Mouse (Mus musculus) mouse embryonic stem cell (cell line): Measurements from ENCODE around the gene Exoc7.
"Not testable (repeated sequence)": the region's sequence is repeated elsewhere in the genome, so short reads cannot be mapped to it uniquely, and the experiment has no call there.

Experiments used
- in situ Hi-C, 2 experiments: fragments of 300-500 bp; cut with MboI; formaldehyde crosslinking; loops; 1 replicate in 1 of 2; 3 replicates in 1 of 2; pipeline ENCODE4 v1.14.3; 2019 to 2020; ENCODE audit warnings: low sequenced_read_pairs in 2 of 2, low pct_unique_long_range_greater_than_20kb in 1 of 2, mixed read lengths in 1 of 2; ENCODE audit not compliant: unreplicated experiment in 1 of 2

Gene Exoc7

DNA sequence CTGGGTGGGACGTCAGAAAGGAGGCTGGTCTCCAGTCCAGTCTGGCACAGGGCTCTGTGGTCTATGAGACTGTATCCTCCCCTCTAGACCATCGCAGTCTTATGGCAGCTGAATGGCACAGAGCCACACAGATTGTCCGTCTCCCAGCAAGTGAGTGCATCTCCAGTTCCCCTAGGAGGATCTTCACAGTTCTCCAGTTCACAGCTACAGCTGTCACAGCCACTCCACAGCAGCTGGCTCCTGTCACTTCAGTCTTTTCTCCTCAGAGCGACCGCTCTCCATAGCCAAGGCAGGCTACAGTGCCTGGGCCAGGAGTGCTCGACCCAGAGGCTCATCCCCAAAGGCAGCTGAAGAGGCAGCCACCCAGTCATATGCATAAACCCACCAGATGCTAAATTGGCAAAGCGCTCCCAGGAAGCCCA, 21.3 kb downstream of the Exoc7 start:
- in situ Hi-C loops, result loop anchor here in 1 of 2 experiments (10.0 kb wide), 1 partner anchor 61 kb away; no protein-coding TSS in a partner anchor

DNA sequence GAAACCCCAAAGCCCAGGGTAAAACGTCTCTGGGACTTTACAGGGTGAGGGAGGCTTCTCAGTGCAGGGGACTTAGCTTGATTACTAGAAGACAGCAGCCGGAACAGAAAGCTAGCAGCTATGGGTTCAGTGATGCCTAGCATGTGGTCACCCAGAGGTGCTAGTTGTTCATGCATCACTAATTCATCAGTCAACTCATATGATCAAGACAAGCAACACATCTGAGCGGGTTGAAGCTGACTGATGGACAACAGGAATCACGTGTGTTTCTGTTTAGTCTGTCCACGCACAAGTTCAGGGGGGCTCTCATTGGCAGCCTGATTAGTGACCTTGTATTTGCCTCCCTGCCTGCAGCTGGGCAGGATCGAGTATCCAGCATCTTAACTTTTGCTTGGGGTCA, 23.1 kb downstream of the Exoc7 start:
- in situ Hi-C loops, result loop anchor here in 1 of 2 experiments (10.0 kb wide), 1 partner anchor 59 kb away; no protein-coding TSS in a partner anchor

DNA sequence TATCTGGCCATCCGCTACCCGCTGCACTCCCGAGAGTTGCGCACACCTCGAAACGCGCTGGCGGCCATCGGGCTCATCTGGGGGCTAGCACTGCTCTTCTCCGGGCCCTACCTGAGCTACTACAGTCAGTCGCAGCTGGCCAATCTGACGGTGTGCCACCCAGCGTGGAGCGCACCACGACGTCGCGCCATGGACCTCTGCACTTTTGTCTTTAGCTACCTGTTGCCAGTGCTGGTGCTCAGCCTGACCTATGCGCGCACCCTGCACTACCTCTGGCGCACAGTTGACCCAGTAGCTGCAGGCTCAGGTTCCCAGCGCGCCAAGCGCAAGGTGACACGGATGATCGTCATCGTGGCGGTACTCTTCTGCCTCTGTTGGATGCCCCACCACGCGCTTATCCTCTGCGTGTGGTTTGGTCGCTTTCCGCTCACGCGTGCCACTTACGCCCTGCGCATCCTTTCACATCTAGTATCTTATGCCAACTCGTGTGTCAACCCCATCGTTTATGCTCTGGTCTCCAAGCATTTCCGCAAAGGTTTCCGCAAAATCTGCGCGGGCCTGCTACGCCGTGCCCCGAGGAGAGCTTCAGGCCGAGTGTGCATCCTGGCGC, 24.0 kb downstream of the Exoc7 start:
- in situ Hi-C loops, result loop anchor here in 1 of 2 experiments (10.0 kb wide), 1 partner anchor 58 kb away; no protein-coding TSS in a partner anchor

DNA sequence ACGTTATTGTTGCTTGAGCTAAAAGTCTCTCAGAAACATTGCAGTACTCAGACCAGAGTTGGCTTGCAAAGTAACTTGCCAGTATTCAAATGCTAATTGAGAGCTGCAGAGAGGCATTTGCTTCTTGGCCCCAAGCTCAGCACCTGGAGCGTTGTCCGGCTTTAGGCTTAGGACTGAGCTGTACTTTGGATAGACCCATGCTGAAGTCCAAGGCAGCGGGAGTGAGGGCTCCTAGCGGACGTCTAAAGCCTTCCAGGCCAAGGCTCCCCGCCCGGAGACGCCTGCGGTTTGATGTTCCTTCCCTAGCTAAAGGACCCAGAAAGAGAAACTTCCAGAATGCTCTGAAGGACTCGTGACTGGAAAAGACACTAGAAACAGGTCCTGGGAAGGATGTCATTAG, 24.9 kb downstream of the Exoc7 start:
- in situ Hi-C loops, result loop anchor here in 1 of 2 experiments (10.0 kb wide), 1 partner anchor 57 kb away; no protein-coding TSS in a partner anchor

- in situ Hi-C loops, result loop anchor here in 1 of 2 experiments (10.0 kb wide), 1 partner anchor 57 kb away; no protein-coding TSS in a partner anchor
Measured at GRCm38 (mm10) chr11:116281671-116282070, 25.4 kb downstream of the Exoc7 start.

DNA sequence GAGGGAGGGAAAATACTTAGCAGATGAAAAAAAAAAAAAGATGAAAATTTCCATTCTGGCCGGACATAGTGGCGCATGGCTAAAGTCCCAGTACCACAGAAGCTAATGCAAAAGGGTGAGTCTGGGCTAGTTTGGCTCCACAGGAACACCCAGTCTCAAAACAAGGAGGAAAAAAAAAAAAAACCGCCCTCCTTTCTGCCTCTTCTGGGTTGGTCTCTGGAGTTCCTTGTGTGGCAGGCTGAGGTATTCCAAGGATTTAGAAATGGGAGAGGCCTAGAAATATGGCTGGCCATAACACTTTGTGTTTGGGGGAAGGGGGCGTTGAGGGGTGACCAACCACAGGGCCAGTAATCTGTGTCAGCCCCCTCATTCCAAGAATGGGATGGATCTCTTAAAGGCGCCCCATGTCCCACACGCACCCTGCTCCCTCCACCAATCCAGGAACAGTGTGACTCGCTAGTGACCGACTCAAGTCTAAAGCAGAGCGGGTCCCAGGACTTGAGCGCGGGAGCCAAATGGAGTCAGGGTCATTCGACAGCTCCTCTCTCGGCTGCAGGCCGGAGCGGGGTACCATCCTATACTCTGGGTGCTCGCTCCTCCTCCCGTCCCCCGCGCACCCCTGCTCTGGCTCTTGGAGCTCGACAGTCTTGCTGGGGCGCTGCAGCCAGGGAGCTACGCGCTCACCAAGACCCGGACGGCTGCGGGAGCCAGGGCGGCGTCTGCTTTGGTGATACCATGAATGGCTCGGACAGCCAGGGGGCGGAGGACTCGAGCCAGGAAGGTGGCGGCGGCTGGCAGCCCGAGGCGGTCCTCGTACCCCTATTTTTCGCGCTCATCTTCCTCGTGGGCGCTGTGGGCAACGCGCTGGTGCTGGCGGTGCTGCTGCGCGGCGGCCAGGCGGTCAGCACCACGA, 26.0 kb downstream of the Exoc7 start, which contains the start of gene Galr2:
TSS of gene Galr2 (plus strand) at position 189 of the 913 bp plus-strand sequence.
- in situ Hi-C loops, result loop anchor here in 1 of 2 experiments (10.0 kb wide), 1 partner anchor 56 kb away; no protein-coding TSS in a partner anchor

- in situ Hi-C loops, result not testable (repeated sequence)
Measured at GRCm38 (mm10) chr11:116277184-116277583, 29.8 kb downstream of the Exoc7 start.

- in situ Hi-C loops, result no loop called here
Measured at GRCm38 (mm10) chr11:116274045-116274666, 32.9 kb downstream of the Exoc7 start, which contains the start of gene Srp68. Gene Srp68, minus strand, starts transcription at chr11:116274217.

DNA sequence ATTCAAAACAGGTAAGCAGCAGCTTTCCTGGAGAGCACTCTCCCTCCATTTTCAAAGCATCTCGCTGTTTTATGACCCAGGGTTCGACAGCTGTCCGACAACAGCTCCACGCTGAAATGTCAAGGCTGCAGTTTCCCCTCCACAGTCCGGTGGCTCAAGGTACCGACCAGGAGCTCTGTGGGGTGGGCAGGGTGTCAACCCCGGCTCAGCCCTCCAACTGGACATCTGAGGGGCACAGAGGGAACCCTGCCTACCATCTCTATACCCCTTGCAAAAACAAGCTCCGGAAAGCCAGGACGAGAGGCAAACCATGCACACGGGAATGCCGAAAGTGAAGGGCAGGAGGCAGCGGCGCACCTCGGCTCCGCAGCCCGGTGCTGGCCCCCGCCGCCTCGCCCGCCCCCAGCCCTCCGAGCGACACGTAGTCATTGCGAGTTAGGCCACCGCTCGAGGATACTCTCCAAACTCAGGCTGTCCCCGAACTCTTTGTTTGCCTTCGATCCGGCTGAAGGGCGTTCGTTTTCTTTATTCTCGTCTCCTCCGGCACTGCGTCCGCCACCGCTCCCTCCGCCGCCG, 33.5 kb downstream of the Exoc7 start:
- in situ Hi-C loops, result no loop called here

GRCm38 (mm10) chr11:116272589-116273468, 34.2 kb downstream of the Exoc7 start:
- in situ Hi-C loops, result no loop called here

GRCm38 (mm10) chr11:116269560-116269959, 37.5 kb downstream of the Exoc7 start:
- in situ Hi-C loops, result no loop called here

DNA sequence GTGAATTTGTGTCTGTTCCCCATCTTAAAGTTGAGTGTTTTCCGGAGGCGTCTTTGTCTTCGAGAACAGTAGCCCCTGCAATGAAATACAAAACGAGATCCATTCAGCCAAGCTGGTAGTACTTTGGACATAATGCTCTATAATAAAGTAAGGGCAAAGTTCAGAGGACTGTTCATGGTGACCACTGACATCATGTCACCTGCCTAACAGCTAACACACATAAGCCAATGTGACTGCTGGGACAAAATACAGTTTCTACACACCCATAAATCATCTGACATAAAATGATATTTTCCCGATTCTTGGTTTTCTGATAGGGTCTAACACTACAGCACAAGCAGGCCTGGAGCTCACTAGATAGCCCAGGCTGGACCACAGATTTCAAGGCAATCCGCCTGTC, 38.7 kb downstream of the Exoc7 start:
- in situ Hi-C loops, result no loop called here

GRCm38 (mm10) chr11:116267637-116268036, 39.4 kb downstream of the Exoc7 start:
- in situ Hi-C loops, result no loop called here

GRCm38 (mm10) chr11:116265850-116266249, 41.2 kb downstream of the Exoc7 start:
- in situ Hi-C loops, result no loop called here

DNA sequence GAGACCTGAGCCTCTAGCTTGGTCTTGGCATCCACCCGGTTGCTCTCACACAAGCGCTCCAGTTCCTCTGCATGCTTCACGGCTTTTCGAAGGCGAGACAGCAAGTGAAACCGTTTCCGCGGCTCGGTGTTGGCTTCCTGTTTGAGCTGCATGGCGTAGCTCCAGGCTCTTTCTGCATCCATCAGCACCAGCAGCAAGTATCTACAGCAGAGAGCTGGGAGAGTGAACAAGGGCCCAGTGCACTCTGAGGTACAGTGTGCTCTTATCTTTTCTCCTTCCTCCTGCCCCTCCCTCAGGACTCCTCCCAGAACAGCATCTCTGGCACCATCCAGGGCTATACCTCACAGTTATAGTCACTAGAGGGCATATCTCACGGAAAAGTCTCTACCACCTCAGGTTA, 41.7 kb downstream of the Exoc7 start:
- in situ Hi-C loops, result no loop called here

- in situ Hi-C loops, result no loop called here
Measured at GRCm38 (mm10) chr11:116260259-116260658, 46.8 kb downstream of the Exoc7 start.

DNA sequence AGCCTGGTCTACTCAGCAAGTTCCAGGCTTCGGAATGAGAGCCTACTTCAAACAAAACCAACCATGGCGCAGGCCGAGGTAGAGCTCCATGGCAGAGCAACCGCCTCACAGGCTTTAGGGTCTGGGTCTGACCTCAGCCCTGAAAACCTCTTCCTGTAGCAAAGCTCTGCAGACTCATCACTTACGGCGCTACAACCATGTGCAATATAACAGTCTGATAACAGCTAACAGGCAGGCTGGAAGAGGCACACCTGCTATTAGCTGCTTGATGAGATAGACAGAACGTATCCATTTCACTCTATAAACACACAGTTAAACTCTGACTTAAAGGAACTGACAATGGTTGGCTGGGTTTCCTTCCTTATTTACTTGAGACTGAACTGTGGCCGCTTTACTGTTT, 47.6 kb downstream of the Exoc7 start:
- in situ Hi-C loops, result no loop called here
